Mouse (Mus musculus) liver, postnatal 0 days (tissue): ENCODE results near the gene St6galnac3. TPM values are rescaled to one million over a fixed set of nuclear protein-coding genes. Genes with fewer than 3 reads are reported as not detected.
A peak's percentile ranks its signal among the peaks of the same experiment; 100 is the strongest.

Source experiments
- ATAC-seq: fragments of 200-750 bp; cut with Nextera tagmentation; 2 replicates; pipeline ENCODE4 v1.8.0; 2017; ENCODE audit warnings: mild to moderate bottlenecking, moderate library complexity
- DNase-seq: peaks from one replicate; pipeline ENCODE4 v3.0.0-alpha.2; 2016
- H3K27ac ChIP-seq: fragments of 300-500 bp; sonication (generic); 2 replicates; pipeline ENCODE4 v1.5.1; 2014; ENCODE audit warnings: antibody characterized with exemption, moderate library complexity, mild to moderate bottlenecking, low read depth
- H3K27me3 ChIP-seq: fragments of 300-500 bp; sonication (generic); 2 replicates; pipeline ENCODE4 v1.6.1; 2014; ENCODE audit warnings: low read length, control low read depth, mixed read lengths; ENCODE audit not compliant: insufficient read depth
- H3K36me3 ChIP-seq: fragments of 300-500 bp; sonication (generic); replicated peaks from 2 replicates; pipeline ENCODE4 v1.6.1; 2014; ENCODE audit warnings: mild to moderate bottlenecking, control low read depth, low read length, moderate library complexity, mixed read lengths; ENCODE audit not compliant: insufficient read depth
- H3K4me1 ChIP-seq: fragments of 300-500 bp; sonication (generic); 2 replicates; pipeline ENCODE4 v1.6.1; 2014; ENCODE audit warnings: antibody characterized with exemption, mild to moderate bottlenecking, control low read depth; ENCODE audit not compliant: insufficient read depth
- H3K4me2 ChIP-seq: fragments of 300-500 bp; sonication (generic); 2 replicates; pipeline ENCODE4 v1.6.1; 2014; ENCODE audit warnings: low read depth, mild to moderate bottlenecking, low read length, moderate library complexity, mixed read lengths
- H3K4me3 ChIP-seq: fragments of 300-500 bp; sonication (generic); 2 replicates; pipeline ENCODE4 v1.5.1; 2014; ENCODE audit warnings: low read depth, low read length
- H3K9ac ChIP-seq: fragments of 300-500 bp; sonication (generic); replicated peaks from 2 replicates; pipeline ENCODE4 v1.6.1; 2014; ENCODE audit warnings: mild to moderate bottlenecking, moderate library complexity
- H3K9me3 ChIP-seq: fragments of 300-500 bp; sonication (generic); 2 replicates; pipeline ENCODE4 v1.6.1; 2016; ENCODE audit warnings: mild to moderate bottlenecking, control low read depth, low read length, mixed read lengths
- CTCF ChIP-seq: sonication (generic); IDR thresholded peaks from 2 replicates; pipeline ENCODE4 v1.5.1; 2016; ENCODE audit warnings: antibody characterized with exemption, low read depth
- EP300 ChIP-seq: IDR thresholded peaks from 2 replicates; pipeline ENCODE4 v1.6.1; 2016; ENCODE audit warnings: antibody characterized with exemption, low read depth, mild to moderate bottlenecking
- WGBS: fragments of 180-500 bp; shearing (Covaris S2); extraction: QIAGEN DNeasy Blood & Tissue Kit; methylation state at CpG from one replicate; pipeline ENCODE4 v1.1.7; 2014; ENCODE audit not compliant: insufficient replicate concordance; 5-methylcytosine and 5-hydroxymethylcytosine counted together
- polyA plus RNA-seq: library from polyadenylated mRNA; unstranded; fragments of >200 nt; fragmentation: Nextera tagmentation; extraction: Ambion mirVana; gene quantifications from 2 replicates; pipeline ENCODE4 v1.2.1, GENCODE M21; 2015

The St6galnac3 gene
- polyA plus RNA-seq, 1 experiment from 2014 or later = 5.0 TPM

DNA sequence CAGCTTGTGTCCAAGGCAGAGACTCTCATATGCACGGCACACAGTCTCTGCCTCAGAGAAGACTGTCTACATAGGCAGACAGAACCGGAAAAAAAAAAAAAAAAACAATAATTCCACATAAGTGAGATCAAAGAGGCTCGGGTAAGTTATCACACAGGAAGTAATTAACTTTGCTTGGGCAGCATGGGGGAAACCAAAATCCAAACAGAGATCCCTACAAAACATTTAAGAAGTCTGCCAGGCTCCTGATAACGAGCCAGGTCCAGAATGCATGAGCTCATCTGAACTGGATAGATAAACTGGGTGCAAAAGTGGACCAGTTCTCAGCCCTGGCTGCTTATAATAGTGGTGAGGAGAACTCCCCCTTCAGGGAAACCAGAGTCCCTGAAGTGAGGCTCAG lies 484.6 kb downstream of the St6galnac3 start:
- Histone ChIP-seq H3K27ac (no peak overlapping the region), H3K4me3 (no peak overlapping the region), H3K9me3 (no peaks in the 10 kb centered on the region), H3K4me1 (no peaks in the 10 kb centered on the region), H3K27me3 (no peaks in the 10 kb centered on the region), H3K4me2 (no peak overlapping the region), H3K9ac (no peak overlapping the region), H3K36me3 (no peaks in the 10 kb centered on the region)
- ATAC-seq (no peak), DNase-seq (no peak)
- 30% methylated on average over 4 of the region's 4 CpGs for WGBS
- TF ChIP-seq CTCF = no peak
- no peak for TF ChIP-seq EP300

DNA sequence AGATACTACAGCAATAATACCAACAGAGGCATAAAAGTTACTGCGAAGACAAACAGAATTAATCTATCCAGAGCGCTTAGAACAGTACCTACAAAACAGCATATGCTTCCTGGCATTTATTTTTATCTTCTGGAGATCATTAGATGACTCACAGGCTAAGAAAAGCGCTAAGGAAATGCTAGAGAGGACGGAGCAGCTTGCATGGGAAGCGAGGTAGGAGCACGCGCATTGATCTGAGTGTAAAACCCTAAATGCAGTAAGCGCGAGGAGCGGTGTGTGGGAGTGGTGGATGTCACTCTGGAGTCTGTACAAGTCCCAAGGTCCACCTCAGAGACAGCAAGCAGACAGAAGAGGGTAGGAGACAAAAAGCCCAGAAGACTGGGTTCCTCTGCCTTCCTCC lies 486.6 kb downstream of the St6galnac3 start:
- TF ChIP-seq EP300 (no peak), CTCF (no peak)
- no peak overlapping the region for H3K27ac ChIP-seq
- no peak overlapping the region for H3K9ac ChIP-seq
- 76% methylated on average over 10 of the region's 10 CpGs for WGBS
- H3K9me3 ChIP-seq = no peaks in the 10 kb centered on the region
- H3K4me3 ChIP-seq = no peak overlapping the region
- ATAC-seq (no peak), DNase-seq (no peak)
- no peaks in the 10 kb centered on the region for H3K4me1 ChIP-seq
- no peak overlapping the region for H3K4me2 ChIP-seq
- H3K27me3 ChIP-seq = no peaks in the 10 kb centered on the region
- H3K36me3 ChIP-seq = no peaks in the 10 kb centered on the region

DNA sequence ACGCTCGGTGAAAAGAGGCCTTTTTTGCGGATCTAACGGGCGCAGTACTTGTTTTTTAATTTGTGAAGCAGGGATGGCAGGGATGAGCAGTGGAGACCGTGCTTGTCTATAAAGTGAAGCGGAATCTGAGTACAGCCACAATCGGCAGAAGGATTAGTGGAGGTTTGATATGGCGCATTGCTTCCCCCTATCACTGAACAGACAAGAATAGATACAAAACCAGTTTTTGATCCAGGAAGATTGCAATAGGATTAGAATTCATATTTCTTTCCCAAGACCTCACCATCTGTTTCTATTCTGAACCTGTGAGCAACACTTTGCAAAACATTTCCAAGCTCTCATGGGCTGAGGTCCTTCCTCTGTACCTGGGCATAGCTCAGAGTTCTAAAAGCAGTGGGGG lies 488.7 kb downstream of the St6galnac3 start:
- no peak for TF ChIP-seq CTCF
- TF ChIP-seq EP300 = no peak
- H3K4me3 ChIP-seq = no peak overlapping the region
- no peaks in the 10 kb centered on the region for H3K27me3 ChIP-seq

DNA sequence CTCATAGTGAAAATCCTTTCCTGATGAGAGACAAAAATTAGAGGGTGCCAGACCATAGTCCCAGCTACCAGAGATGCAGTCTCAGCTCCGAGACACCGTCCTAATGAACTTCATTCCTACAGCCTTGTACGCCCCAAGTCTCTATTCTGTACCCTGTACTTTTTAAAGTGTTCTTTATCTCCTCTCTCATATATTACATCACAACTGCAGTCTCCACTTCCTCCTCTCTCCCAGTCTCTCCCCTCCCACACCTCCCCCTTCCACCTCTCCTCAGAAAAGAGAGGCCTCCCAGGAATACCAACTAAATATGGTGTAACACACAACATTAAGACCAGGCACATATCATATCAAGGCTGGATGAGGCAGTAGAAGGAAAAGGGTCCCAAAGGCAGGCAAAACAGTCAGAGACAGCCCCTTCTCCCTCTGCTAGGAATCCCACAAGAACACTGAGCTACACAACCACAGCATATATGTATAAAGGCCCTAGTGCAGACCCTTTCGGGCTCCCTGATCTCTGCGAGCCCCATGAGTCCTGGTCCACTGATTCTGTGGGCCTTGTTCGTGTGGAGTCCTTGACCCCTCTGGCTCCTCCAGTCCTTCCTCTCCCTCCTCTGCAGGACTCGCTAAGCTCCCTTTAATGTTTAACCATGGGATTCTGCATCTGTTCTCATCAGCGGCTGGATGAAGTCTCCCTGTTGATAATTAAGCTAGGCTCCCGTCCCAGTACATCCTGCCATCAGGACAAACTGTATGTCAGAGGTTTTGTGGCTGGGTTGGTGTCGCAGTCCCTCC lies 502.2 kb downstream of the St6galnac3 start:
- DNase-seq (no peak), ATAC-seq (no peak)
- no peak overlapping the region for H3K27ac ChIP-seq
- no peak overlapping the region for H3K4me3 ChIP-seq
- peak overlapping the region; percentile 18; the same call in 1 of the 2 replicates for H3K4me2 ChIP-seq
- no peaks in the 10 kb centered on the region for H3K36me3 ChIP-seq
- H3K9me3 ChIP-seq = no peaks in the 10 kb centered on the region
- H3K27me3 ChIP-seq = no peaks in the 10 kb centered on the region
- TF ChIP-seq CTCF (no peak), EP300 (no peak)
- no peak overlapping the region for H3K9ac ChIP-seq
- 63% methylated on average over 10 of the region's 10 CpGs for WGBS
- H3K4me1 ChIP-seq = 0 out of 2 replicates have a peak, but pooled peaks cover 3% of the 10 kb centered on the region

More for the DNA sequence above, 488.7 kb downstream of the St6galnac3 start:
- no peak overlapping the region for H3K27ac ChIP-seq
- no peak overlapping the region for H3K4me2 ChIP-seq
- 89% methylated on average over 9 of the region's 9 CpGs for WGBS
- no peaks in the 10 kb centered on the region for H3K4me1 ChIP-seq
- H3K9me3 ChIP-seq = no peaks in the 10 kb centered on the region
- no peak for ATAC-seq
- DNase-seq = no peak
- H3K9ac ChIP-seq = no peak overlapping the region
- no peaks in the 10 kb centered on the region for H3K36me3 ChIP-seq

DNA sequence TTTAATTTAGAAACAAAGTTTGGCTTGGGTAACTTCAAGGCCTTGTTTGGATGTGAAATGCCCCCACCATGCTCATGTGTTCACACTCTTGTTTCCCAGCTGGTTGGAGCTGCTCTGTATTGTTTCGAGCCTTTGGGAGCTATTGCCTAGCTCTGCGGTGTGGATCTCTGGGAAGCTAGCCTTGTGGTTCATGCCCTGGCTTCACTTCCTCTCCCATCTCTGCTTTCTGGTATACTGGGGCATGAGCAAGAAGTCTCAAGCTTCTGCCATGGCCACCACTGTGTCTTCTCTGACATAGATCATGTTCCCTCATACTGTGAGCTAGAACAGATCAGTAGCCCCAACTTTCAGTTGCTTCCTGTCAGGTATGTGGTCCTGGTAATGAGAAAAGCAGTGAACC lies 505.6 kb downstream of the St6galnac3 start:
- H3K9me3 ChIP-seq = no peaks in the 10 kb centered on the region
- DNase-seq (no peak), ATAC-seq (no peak)
- 84% methylated on average over 2 of the region's 2 CpGs for WGBS
- no peak overlapping the region for H3K9ac ChIP-seq
- no peak overlapping the region for H3K4me3 ChIP-seq
- H3K27me3 ChIP-seq = no peaks in the 10 kb centered on the region
- no peak for TF ChIP-seq EP300
- no peak for TF ChIP-seq CTCF
- no peaks in the 10 kb centered on the region for H3K36me3 ChIP-seq
- no peak overlapping the region for H3K27ac ChIP-seq
- no peaks in the 10 kb centered on the region for H3K4me1 ChIP-seq
- H3K4me2 ChIP-seq = no peak overlapping the region

DNA sequence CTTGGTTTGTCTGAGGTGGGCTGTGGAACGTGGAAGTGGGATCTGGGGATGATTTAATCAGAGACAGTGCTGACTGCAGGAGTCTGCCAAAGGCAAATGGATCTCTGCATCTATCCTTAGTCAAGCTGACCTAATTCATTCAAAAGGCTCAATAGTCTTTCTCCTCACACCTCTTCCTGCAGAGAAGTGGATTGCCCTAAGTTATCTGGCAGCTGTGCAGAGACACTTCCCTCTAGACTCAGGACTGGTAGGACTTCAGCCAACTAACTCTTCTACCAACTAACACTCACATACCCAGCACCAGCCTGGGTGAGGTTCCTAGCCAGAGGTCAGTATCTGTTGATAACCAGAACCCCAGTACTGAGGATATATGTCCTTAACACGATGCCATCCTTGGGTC lies 516.8 kb downstream of the St6galnac3 start:
- H3K4me2 ChIP-seq = no peak overlapping the region
- H3K9ac ChIP-seq = no peak overlapping the region
- WGBS = 56% methylated on average over 2 of the region's 2 CpGs
- DNase-seq = no peak
- no peak overlapping the region for H3K4me3 ChIP-seq
- no peak overlapping the region for H3K27ac ChIP-seq
- ATAC-seq = no peak
- H3K4me1 ChIP-seq = no peaks in the 10 kb centered on the region
- TF ChIP-seq CTCF (no peak), EP300 (no peak)
- H3K36me3 ChIP-seq = no peaks in the 10 kb centered on the region
- H3K27me3 ChIP-seq = no peaks in the 10 kb centered on the region
- no peaks in the 10 kb centered on the region for H3K9me3 ChIP-seq
